Mouse (Mus musculus) hematopoietic stem cell, adult 5-6 weeks (primary cell): ENCODE data around the gene Thada. TPM values are rescaled to one million over a fixed set of nuclear protein-coding genes. Genes with fewer than 3 reads are reported as not detected.

ENCODE experiments used
- ATAC-seq, 2 experiments: fragments of 125-278 bp in 1 of 2; replicated peaks in 1 of 2; 2 replicates each; pipeline ENCODE4 v1.8.0; 2016 to 2017; ENCODE audit warnings: inconsistent platforms in 2 of 2, mild to moderate bottlenecking in 2 of 2, moderate number of reproducible peaks in 2 of 2, low read depth in 1 of 2, moderate TSS enrichment in 1 of 2; ENCODE audit not compliant: low FRiP score in 2 of 2, poor library complexity in 2 of 2, severe bottlenecking in 2 of 2, insufficient read depth in 1 of 2, low TSS enrichment in 1 of 2
- total RNA-seq: library from RNA; stranded (forward); fragments of 172-1452, 232-1000 nt; gene quantifications from 2 replicates; pipeline ENCODE4 v1.2.3, GENCODE M21; 2017

Gene Thada
- total RNA-seq, 1 experiment from 2014 or later: 29.8 TPM

DNA sequence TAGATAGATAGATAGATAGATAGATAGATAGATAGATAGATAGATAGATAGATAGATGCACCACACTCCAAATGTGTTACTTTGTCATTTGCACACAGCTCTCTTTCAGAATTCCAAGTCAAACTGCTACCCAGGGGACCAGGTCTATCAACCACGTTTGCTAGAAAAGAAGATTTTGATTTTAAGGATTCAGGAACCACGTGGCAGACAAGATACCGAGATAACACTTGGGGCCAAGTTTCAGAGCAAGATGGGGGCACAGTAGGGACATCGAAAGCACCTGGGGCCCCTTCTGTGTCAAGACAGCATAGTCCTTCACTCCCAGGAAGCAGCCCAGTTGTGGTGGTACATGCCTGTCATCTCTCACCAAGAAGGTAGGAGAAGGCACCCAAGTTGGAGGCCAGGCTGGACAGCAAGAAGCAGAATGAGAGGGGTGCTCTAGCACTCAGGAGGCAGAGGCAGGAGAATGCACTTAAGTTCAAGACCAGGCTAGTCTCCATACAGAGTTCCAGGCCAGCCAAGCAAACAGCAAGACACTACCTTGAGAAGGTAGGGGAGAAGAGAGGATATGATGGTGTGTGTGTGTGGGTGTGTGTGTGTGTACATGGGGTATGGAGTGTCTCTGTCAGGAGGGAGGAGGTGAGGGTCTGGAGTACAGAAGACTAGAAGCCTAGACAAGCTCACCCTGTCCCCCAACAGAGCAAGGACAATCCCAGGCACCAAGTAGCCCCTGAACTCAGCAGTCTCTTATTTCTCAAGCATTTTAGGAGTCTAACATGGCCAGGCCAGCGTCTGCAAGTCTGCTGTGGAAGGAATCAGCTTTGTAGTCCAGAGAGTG lies 321.0 kb downstream of the Thada start:
- no peak for ATAC-seq

DNA sequence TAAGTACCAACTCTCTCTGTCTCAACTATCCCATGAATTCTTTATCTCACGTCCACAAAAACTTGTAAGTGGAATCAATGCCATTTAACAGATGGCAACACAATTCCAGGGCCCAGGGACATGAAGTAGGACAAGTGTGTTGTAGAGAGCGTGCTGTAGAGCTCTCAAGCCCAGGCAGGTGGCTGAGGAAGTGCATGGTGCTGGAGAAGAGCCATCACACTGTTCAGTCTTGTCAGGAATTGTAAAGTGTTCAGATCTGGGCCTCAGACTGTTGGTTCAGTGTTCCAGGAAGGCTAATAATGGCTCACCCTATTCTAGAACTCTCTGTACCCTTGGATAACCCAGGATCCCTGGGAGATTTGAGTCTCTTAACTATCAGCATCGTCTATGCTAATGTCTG lies 321.9 kb downstream of the Thada start:
- ATAC-seq: no peak

DNA sequence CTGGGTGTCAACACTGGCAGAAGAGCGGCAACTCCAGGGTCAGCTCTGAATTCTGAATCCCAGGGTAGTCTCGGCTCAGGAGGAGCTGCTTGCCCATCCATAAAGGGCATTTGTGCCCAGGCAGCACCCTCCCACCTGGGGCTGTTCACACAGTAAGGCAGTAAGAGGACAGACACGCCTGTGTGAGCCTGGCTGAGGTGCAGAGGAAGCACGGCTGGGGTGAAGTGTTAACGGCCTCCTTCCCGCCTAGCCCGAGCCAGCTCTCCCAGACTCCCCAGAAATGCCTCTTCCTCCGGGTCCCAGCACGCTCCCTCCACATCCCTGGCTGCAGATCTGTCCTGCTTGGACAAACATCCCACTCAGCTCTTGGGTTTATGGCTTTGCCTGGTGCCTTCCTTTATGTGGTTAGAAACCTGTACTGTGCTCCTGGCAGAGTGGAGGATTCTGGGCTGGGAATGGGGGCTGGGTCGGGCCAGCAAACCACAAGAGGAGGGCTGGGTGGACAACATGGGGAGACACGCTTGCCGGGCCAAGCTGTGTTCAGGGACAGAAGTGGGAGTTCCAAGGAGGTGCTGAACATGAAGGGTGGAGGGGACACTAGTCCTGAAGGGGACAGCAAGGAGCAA lies 322.7 kb downstream of the Thada start:
- ATAC-seq: no peak

DNA sequence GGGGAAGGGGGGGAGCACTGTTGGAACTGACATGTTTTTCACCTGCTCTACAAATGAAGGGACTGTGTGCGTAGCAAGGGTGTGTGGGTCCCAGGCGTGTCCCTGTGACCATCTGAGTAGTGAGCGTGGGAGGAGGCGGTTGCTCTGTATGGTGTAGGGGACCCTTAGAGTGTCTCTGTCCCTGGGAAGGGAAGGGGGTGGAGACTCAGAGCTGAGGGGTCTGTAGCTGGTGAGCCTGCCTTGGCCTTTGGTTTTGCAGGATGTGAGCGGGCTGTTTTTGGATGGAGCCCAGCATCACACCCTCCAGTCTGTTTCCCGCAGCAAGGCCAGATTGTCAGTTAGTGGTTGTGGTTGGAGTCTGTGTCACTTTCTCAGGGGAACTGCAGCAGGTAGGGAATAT lies 324.3 kb downstream of the Thada start:
- peak; percentile 34 to 40 for ATAC-seq

DNA sequence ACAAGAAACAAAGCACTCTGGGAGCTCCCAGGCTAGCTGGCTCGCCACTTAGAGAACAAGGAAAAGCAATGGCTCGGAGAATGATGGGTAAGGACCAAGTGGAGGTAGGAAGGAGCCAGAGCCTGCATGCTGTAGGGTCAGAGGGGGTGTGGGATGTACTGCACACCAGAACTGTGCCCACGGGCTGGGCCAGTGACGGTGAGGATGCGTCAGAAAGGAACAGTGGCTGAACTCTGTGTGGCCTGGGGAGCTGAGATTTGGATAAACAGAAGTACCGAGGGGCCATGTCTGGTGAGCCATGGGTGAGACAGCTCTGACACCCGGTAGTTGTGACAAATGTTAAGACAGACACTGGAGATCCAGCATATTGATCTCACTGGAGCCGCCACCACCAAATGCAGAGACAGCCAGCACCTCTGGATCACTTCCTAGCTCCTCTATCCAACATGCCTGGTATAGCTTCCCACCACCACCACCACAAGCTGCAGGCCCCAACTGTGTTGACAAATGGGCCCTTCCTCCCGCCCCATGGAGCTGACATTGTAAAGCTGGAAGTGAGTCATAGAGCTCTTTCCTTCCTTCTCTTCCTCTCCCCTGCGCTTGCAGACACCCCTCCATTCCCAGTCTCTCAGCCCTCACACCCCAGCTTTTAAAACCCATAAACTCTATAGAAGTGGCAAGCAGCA lies 325.0 kb downstream of the Thada start:
- ATAC-seq: peak; percentile 40 to 56

Other genes with a start within 250 kb of the Thada start
- 0.06 TPM in 1 of 2 replicates, not detected in the other for gene Plekhh2, start 45.7 kb upstream of the Thada start, total RNA-seq
- gene Dync2li1, start 160.3 kb upstream of the Thada start, total RNA-seq: 6.8 and 8.3 TPM in 2 replicates
- gene Abcg8, start 210.1 kb upstream of the Thada start, total RNA-seq: not detected in 2 replicates
- not detected in 2 replicates for gene Abcg5, start 216.8 kb upstream of the Thada start, total RNA-seq